Mouse (Mus musculus) spleen, postnatal 14 days (tissue): Measurements from ENCODE around the gene Tmem221.

ENCODE experiments used
- DNase-seq, 2 experiments: peaks; one replicate each; pipeline ENCODE4 v3.0.0; 2021 to 2022; ENCODE audit warnings: low spot score in 2 of 2

The Tmem221 gene

GRCm38 (mm10) chr8:71577856-71578387 lies 19.3 kb upstream of the Tmem221 start:
- DNase-seq = no peak

GRCm38 (mm10) chr8:71575020-71575419 lies 16.3 kb upstream of the Tmem221 start:
- DNase-seq = no peak

- DNase-seq = no peak
Measured at GRCm38 (mm10) chr8:71574426-71574825, 15.8 kb upstream of the Tmem221 start.

GRCm38 (mm10) chr8:71572847-71573633 lies 14.4 kb upstream of the Tmem221 start:
- no peak for DNase-seq

- no peak for DNase-seq
Measured at GRCm38 (mm10) chr8:71572077-71572476, 13.4 kb upstream of the Tmem221 start.

GRCm38 (mm10) chr8:71570291-71570954 lies 11.8 kb upstream of the Tmem221 start:
- peak; percentile 61 to 66 for DNase-seq

- DNase-seq = peak in 1 of 2 experiments; percentile 54
Measured at GRCm38 (mm10) chr8:71569366-71570290, 11.0 kb upstream of the Tmem221 start.

- no peak for DNase-seq
Measured at GRCm38 (mm10) chr8:71568941-71569340, 10.3 kb upstream of the Tmem221 start.

- no peak for DNase-seq
Measured at GRCm38 (mm10) chr8:71568387-71568937, 9.8 kb upstream of the Tmem221 start, which contains the start of gene Slc27a1. TSS of gene Slc27a1 (plus strand) at chr8:71568882.

GRCm38 (mm10) chr8:71567587-71567986 lies 8.9 kb upstream of the Tmem221 start:
- no peak for DNase-seq

GRCm38 (mm10) chr8:71566501-71566900 lies 7.8 kb upstream of the Tmem221 start, which contains the start of gene Nxnl1:
TSS of gene Nxnl1 (minus strand) at chr8:71566601.
- no peak for DNase-seq

- DNase-seq = no peak
Measured at GRCm38 (mm10) chr8:71563992-71564391, 5.3 kb upstream of the Tmem221 start.

- DNase-seq = peak; percentile 68 to 84
Measured at GRCm38 (mm10) chr8:71562751-71563150, 4.1 kb upstream of the Tmem221 start.

GRCm38 (mm10) chr8:71561401-71561800 lies 2.7 kb upstream of the Tmem221 start:
- peak in 1 of 2 experiments; percentile 45 for DNase-seq

- DNase-seq = no peak
Measured at GRCm38 (mm10) chr8:71560765-71561164, 2.1 kb upstream of the Tmem221 start.

- DNase-seq = no peak
Measured at GRCm38 (mm10) chr8:71560071-71560470, 1.4 kb upstream of the Tmem221 start.

GRCm38 (mm10) chr8:71558958-71559690 lies 453 bp upstream of the Tmem221 start:
- peak; percentile 56 to 66 for DNase-seq

GRCm38 (mm10) chr8:71554644-71555043 lies 4.0 kb downstream of the Tmem221 start:
- no peak for DNase-seq

- DNase-seq = no peak
Measured at GRCm38 (mm10) chr8:71554001-71554400, 4.7 kb downstream of the Tmem221 start.

- DNase-seq = no peak
Measured at GRCm38 (mm10) chr8:71552770-71553169, 5.9 kb downstream of the Tmem221 start.

- no peak for DNase-seq
Measured at GRCm38 (mm10) chr8:71550754-71551153, 7.9 kb downstream of the Tmem221 start.
